Mouse (Mus musculus): Measurements from ENCODE around the gene Padi4. TPM values are rescaled to one million over a fixed set of nuclear protein-coding genes. Genes with fewer than 3 reads are reported as not detected.

Padi4 gene
- total RNA-seq, 2 experiments from 2014 or later, result not detected

- intact Hi-C loops (cut with DNase I), result loop anchor here (5.0 kb wide), 1 partner anchor 247 kb away; no protein-coding TSS in a partner anchor
- no peak for DNase-seq (ENCODE audit: low spot score in 2 of 2)
These were observed 63.3 kb downstream of the Padi4 start for GRCm38 (mm10) chr4:140710781-140711180.

GRCm38 (mm10) chr4:140709617-140710016 lies 64.4 kb downstream of the Padi4 start:
- intact Hi-C loops (cut with DNase I), result loop anchor here (5.0 kb wide), 1 partner anchor 248 kb away; no protein-coding TSS in a partner anchor
- DNase-seq (ENCODE audit: low spot score in 2 of 2), result no peak

GRCm38 (mm10) chr4:140709111-140709510 lies 64.9 kb downstream of the Padi4 start:
- intact Hi-C loops (cut with DNase I), result no loop called here

GRCm38 (mm10) chr4:140708297-140708927 lies 65.6 kb downstream of the Padi4 start:
- intact Hi-C loops (cut with DNase I), result no loop called here
- no peak for DNase-seq (ENCODE audit: low spot score in 2 of 2)

More at GRCm38 (mm10) chr4:140709111-140709510, 64.9 kb downstream of the Padi4 start:
- DNase-seq (ENCODE audit: low spot score in 2 of 2), result no peak

- DNase-seq (ENCODE audit: low spot score in 2 of 2), result no peak
- intact Hi-C loops (cut with DNase I), result no loop called here
These were observed 66.4 kb downstream of the Padi4 start for GRCm38 (mm10) chr4:140707615-140708014.

GRCm38 (mm10) chr4:140704166-140704565 lies 69.9 kb downstream of the Padi4 start:
- intact Hi-C loops (cut with DNase I), result no loop called here
- no peak for DNase-seq (ENCODE audit: low spot score in 2 of 2)

- no peak for DNase-seq (ENCODE audit: low spot score in 2 of 2)
- intact Hi-C loops (cut with DNase I), result no loop called here
These were observed 70.4 kb downstream of the Padi4 start for GRCm38 (mm10) chr4:140703636-140704035.

GRCm38 (mm10) chr4:140702611-140703327 lies 71.3 kb downstream of the Padi4 start:
- intact Hi-C loops (cut with DNase I), result no loop called here

GRCm38 (mm10) chr4:140701716-140702561 lies 72.1 kb downstream of the Padi4 start:
- DNase-seq (ENCODE audit: low spot score in 2 of 2), result peak in 1 of 2 experiments; percentile 53
- intact Hi-C loops (cut with DNase I), result loop anchor here (2.0 kb wide), 1 partner anchor 13 kb away; no protein-coding TSS in a partner anchor

More at GRCm38 (mm10) chr4:140702611-140703327, 71.3 kb downstream of the Padi4 start:
- DNase-seq (ENCODE audit: low spot score in 2 of 2), result peak; percentile 77 to 85

- DNase-seq (ENCODE audit: low spot score in 2 of 2), result peak; percentile 81 to 87
- intact Hi-C loops (cut with DNase I), result loop anchor here (2.0 kb wide), 1 partner anchor 14 kb away; no protein-coding TSS in a partner anchor
These were observed 72.9 kb downstream of the Padi4 start for GRCm38 (mm10) chr4:140701049-140701715.

GRCm38 (mm10) chr4:140700269-140701018 lies 73.6 kb downstream of the Padi4 start, which contains the start of gene Rcc2:
TSS of gene Rcc2 (plus strand) at chr4:140700541.
- no peak for DNase-seq (ENCODE audit: low spot score in 2 of 2)
- intact Hi-C loops (cut with DNase I), result loop anchor here (2.0 kb wide), 1 partner anchor 14 kb away; no protein-coding TSS in a partner anchor

GRCm38 (mm10) chr4:140699441-140700127 lies 74.5 kb downstream of the Padi4 start:
- DNase-seq (ENCODE audit: low spot score in 2 of 2), result peak; percentile 75 to 78
- intact Hi-C loops (cut with DNase I), result loop anchor here (2.0 kb wide), 1 partner anchor 15 kb away; no protein-coding TSS in a partner anchor

Small RNA genes within 50 kb of the gene (microRNA-seq; reads per million reads assigned to microRNA genes)
- not detected for gene Gm25951

Other genes starting within 250 kb of the Padi4 start
- 10 to 100 TPM; 61.0 to 63.4 TPM for gene Arhgef10l, start 108.2 kb downstream of the Padi4 start, total RNA-seq (2021)
- 10 to 100 TPM; 74.7 to 84.4 TPM for gene Rcc2, start 73.7 kb downstream of the Padi4 start, total RNA-seq (2021)
- gene Padi6, start 31.6 kb downstream of the Padi4 start, total RNA-seq (2021), result 1 to 10 TPM in 1 of 2 experiments, under 1 TPM in 1; 0.34 to 1.2 TPM
- not detected for gene Padi3, start 36.4 kb upstream of the Padi4 start, total RNA-seq (2021)
- gene Padi1, start 71.5 kb upstream of the Padi4 start, total RNA-seq (2021), result not detected
- gene Padi2, start 132.1 kb upstream of the Padi4 start, total RNA-seq (2021), result 10 to 100 TPM; 11.9 to 14.0 TPM
- 100 to 1,000 TPM; 171 to 200 TPM for gene Sdhb, start 187.0 kb upstream of the Padi4 start, total RNA-seq (2021)
- gene Atp13a2, start 212.6 kb upstream of the Padi4 start, total RNA-seq (2021), result 100 to 1,000 TPM; 162 to 171 TPM
- 1 to 10 TPM; 3.9 to 5.9 TPM for gene Mfap2, start 236.2 kb upstream of the Padi4 start, total RNA-seq (2021)

Measured in left cerebral cortex, postnatal 36 days (tissue).